ENCODE assay signal across 8 mouse cellular contexts in genomic region chr8:111940171-111941100, GRCm38 (mm10). TPM values are rescaled to one million over a fixed set of nuclear protein-coding genes. Genes with fewer than 3 reads are reported as not detected.
DNase-seq lines count a peak whose midpoint lies in the region; ATAC-seq lines count a peak whose summit lies in the region.

TSS of gene Gabarapl2 (plus strand) at chr8:111940703.

- no peaks in the 10 kb centered on the region for H3K27me3 ChIP-seq in heart, embryonic 13.5 days (replicated peaks)
- H3K27me3 ChIP-seq in liver, embryonic 12.5 days (replicated peaks): no peaks in the 10 kb centered on the region
- no peaks in the 10 kb centered on the region for H3K27me3 ChIP-seq in stomach, embryonic 15.5 days (replicated peaks)

- peak within 1 kb of the TSS; percentile 92 for H3K9ac ChIP-seq in heart, embryonic 13.5 days
- peak within 1 kb of the TSS; percentile 95 for H3K9ac ChIP-seq in liver, embryonic 12.5 days
- peak within 1 kb of the TSS; percentile 67 for H3K9ac ChIP-seq in stomach, embryonic 15.5 days

- H3K4me1 ChIP-seq in brown adipose tissue, adult 24 weeks (ENCODE audit: control insufficient read depth, insufficient read depth, insufficient read length, low read length): 0 out of 2 replicates have a peak, but pooled peaks cover 6% of the 10 kb centered on the region
- peaks cover 18% of the 10 kb centered on the region for H3K4me1 ChIP-seq in heart, embryonic 13.5 days
- peaks cover 30% of the 10 kb centered on the region for H3K4me1 ChIP-seq in liver, embryonic 12.5 days
- H3K4me1 ChIP-seq in stomach, embryonic 15.5 days: peaks cover 18% of the 10 kb centered on the region

- H3K36me3 ChIP-seq in heart, embryonic 13.5 days: peaks cover 35% of the 10 kb centered on the region
- H3K36me3 ChIP-seq in liver, embryonic 12.5 days: peaks cover 36% of the 10 kb centered on the region
- H3K36me3 ChIP-seq in stomach, embryonic 15.5 days: peaks cover 15% of the 10 kb centered on the region; the same call in 1 of the 2 replicates

- H3K4me2 ChIP-seq in heart, embryonic 13.5 days: peak within 1 kb of the TSS; percentile 78
- H3K4me2 ChIP-seq in liver, embryonic 12.5 days: peak within 1 kb of the TSS; percentile 80
- peak within 1 kb of the TSS; percentile 96 for H3K4me2 ChIP-seq in stomach, embryonic 15.5 days

- peak within 1 kb of the TSS; percentile 92 for H3K4me3 ChIP-seq in brown adipose tissue, adult 24 weeks (ENCODE audit: insufficient read depth, low read depth, low read length)
- peak within 1 kb of the TSS; percentile 85 for H3K4me3 ChIP-seq in heart, embryonic 13.5 days
- peak within 1 kb of the TSS; percentile 100 for H3K4me3 ChIP-seq in liver, embryonic 12.5 days
- peak within 1 kb of the TSS; percentile 87 for H3K4me3 ChIP-seq in stomach, embryonic 15.5 days (replicated peaks)

- H3K9me3 ChIP-seq in heart, embryonic 13.5 days: no peaks in the 10 kb centered on the region
- H3K9me3 ChIP-seq in liver, embryonic 12.5 days (replicated peaks): no peaks in the 10 kb centered on the region
- H3K9me3 ChIP-seq in stomach, embryonic 15.5 days: no peaks in the 10 kb centered on the region

- WGBS in heart, embryonic 13.5 days: under 1% methylated on average over 65 of the region's 65 CpGs
- WGBS in liver, embryonic 12.5 days (ENCODE audit: insufficient replicate concordance): under 1% methylated on average over 65 of the region's 65 CpGs
- under 1% methylated on average over 65 of the region's 65 CpGs for WGBS in stomach, embryonic 15.5 days

- peak; percentile 97 for ATAC-seq in heart, embryonic 13.5 days (ENCODE audit: extremely low read depth, insufficient number of reproducible peaks, low FRiP score, low TSS enrichment)
- ATAC-seq in liver, embryonic 12.5 days: peak; percentile 90
- peak; percentile 96 for ATAC-seq in stomach, embryonic 15.5 days (ENCODE audit: insufficient read depth, low FRiP score, low read depth)

- peak within 1 kb of the TSS; percentile 64 for H3K27ac ChIP-seq in brown adipose tissue, adult 24 weeks (replicated peaks; ENCODE audit: low read depth, low read length)
- H3K27ac ChIP-seq in heart, embryonic 13.5 days (replicated peaks): peak within 1 kb of the TSS; percentile 86
- peak within 1 kb of the TSS; percentile 85 for H3K27ac ChIP-seq in liver, embryonic 12.5 days
- H3K27ac ChIP-seq in stomach, embryonic 15.5 days: peak within 1 kb of the TSS; percentile 83

- DNase-seq in CD4-positive, CD25-positive, alpha-beta regulatory T cell, adult 2 months (ENCODE audit: low read depth, low spot score): peak; percentile 95
- DNase-seq in fat pad, adult 2 months (ENCODE audit: extremely low read depth, low read depth, low spot score): peak; percentile 90
- peak; percentile 99 for DNase-seq in kidney, postnatal 10 days
- peak; percentile 83 to 87 for DNase-seq in natural killer cell, adult 2 months (ENCODE audit: low spot score in 2 of 2)

RNA-seq across cellular contexts. Expression of gene Gabarapl2, which starts in this region (rescaled TPM):
- 116 and 142 TPM in 2 replicates for polyA plus RNA-seq in brown adipose tissue, adult 24 weeks (2012; ENCODE audit: insufficient read depth, insufficient read length, missing spikeins)
- 186 and 205 TPM in 2 replicates for polyA plus RNA-seq in heart, embryonic 13.5 days (2015; fragmentation: Nextera tagmentation; extraction: Ambion mirVana)
- 147 and 157 TPM in 2 replicates for polyA plus RNA-seq in liver, embryonic 12.5 days (2016; fragmentation: Nextera tagmentation; extraction: Ambion mirVana)
- polyA plus RNA-seq in stomach, embryonic 15.5 days (2015; fragmentation: Nextera tagmentation; extraction: Ambion mirVana): 189 and 205 TPM in 2 replicates

Comparison
In these comparisons a context has a peak if more than half of its experiments do, and no peak if none do; other contexts are left out.
1. Peak in every context shown above with its lines: DNase-seq, ATAC-seq, H3K4me3 ChIP-seq and H3K27ac ChIP-seq.